Mouse (Mus musculus) urinary bladder, adult 2 months (tissue): ENCODE data around the gene Lrriq1. TPM values are rescaled to one million over a fixed set of nuclear protein-coding genes. Genes with fewer than 3 reads are reported as not detected.

ENCODE experiments used
- DNase-seq: peaks from one replicate; pipeline ENCODE4 v3.0.0; 2022; ENCODE audit warnings: low spot score
- polyA plus RNA-seq: library from polyadenylated mRNA; depleted of rRNA; stranded (reverse); fragments of >200 nt; gene quantifications from 2 replicates; pipeline ENCODE4 v1.2.3, GENCODE M21; 2012; rRNA removed

The Lrriq1 gene
- 0.11 and 0.29 TPM in 2 replicates for polyA plus RNA-seq

DNA sequence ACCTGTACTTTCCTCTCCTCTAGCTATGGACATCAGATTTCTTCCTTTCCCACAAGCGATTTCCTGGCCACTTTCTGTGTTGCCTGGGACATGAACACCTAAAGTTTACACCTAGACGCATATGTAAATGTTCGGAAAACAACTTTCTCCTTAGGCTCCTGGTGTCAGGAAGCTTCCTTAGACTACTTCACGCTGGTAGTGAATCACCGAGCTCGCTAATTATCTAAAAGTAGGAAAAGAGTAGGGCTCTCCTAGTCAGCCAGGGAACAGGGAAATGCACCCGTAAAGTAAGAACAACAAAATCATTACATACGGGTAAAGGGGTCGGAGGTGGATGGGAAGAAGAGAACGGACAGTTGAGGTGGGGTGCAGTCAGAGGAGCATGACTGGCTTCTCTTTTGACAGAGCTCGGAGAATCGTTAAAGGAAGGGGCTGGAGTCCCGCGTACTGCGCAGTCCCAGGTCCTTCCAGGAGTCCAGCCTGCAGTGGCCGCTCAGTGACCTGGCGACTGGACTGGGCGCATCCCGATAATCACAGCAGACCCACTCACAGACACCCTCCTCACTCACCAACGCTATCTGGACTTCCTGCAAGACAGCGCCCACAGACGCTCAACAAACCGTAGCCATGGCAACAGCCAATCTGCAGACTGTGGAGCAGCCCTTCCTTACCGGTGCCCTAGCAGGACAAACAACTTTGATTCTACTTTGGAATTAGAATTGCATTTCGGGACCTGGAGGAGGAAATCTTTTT lies at the start of gene Lrriq1:
Gene Lrriq1 (minus strand): TSS at position 616 of the 753 bp plus-strand sequence.
- no peak for DNase-seq

DNA sequence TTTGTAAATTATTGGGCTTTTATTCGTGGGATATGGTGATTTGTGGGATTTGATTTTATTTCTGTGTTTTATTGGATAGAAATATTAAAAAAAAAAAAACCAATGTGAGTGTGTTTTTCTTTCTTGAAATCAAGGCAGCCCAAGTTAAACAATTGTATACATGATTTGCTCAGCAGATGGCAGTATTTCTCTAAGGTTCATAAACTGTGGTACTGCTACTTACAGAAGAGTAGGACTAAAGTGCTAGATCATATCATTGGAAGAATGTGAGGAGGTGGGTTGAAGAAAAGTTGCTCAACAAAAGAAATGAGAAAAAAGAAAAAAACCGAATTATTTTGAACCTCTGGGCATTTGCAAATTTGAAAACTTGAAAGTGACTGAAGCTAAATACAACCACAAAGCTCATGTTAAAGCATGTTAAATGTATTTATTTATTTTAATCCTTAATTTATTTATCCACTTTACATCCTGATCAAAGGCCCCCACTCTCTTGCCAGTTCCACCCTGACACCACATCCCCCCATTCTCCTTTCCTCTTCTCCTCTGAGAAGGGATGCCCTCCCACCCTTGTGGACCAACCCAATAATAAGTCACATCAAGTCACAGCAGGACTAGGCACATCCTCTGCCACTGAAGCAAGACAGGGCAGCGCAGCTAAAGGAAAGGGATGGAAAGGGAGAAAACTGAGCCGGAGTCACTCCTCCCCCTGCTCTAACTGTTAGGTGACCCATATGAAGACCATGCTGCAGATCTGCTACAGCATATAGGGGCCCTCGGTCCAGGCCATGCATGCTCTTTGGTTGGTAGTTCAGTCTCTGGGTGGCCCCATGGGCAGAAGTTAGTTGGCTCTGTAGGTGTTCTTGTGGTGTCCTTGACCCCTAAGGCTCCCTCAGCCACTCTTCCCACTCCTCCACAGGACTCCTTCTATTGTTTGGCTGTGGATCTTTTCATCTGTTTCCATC lies 18.0 kb upstream of the Lrriq1 start:
- no peak for DNase-seq

DNA sequence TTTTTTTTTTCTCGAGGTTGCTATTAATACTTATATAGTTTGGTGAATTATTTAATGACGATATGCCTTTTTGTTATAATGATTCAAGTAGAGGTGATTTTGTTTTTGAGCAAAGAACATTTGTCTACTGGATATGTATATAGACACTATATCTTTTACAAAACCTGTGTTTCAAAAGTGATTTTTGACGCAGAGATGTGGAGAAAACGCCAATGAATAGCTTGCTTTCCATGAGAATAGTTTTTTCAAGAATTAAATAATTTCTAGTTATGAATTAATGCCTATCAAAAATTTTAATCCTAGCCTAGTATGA lies 294 bp upstream of the Lrriq1 start:
- no peak for DNase-seq

DNA sequence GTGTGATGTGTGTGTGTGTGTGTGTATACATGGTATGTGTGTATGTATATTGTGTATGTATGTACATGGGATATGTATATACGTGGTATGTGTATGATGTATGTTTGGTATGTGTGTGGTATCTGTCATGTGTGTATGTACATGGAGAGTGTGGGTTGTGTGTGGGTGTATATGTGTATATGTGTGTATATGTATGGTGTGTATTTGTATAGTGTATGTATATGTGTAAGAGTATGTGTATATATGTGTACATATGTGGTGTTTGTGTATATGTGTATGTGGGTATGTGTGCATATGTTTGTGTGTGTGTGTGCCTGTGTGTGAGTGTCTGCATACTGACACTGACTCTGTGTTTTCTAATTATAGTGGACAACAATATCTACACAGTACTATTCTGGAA lies 9.5 kb downstream of the Lrriq1 start:
- DNase-seq, result no peak

DNA sequence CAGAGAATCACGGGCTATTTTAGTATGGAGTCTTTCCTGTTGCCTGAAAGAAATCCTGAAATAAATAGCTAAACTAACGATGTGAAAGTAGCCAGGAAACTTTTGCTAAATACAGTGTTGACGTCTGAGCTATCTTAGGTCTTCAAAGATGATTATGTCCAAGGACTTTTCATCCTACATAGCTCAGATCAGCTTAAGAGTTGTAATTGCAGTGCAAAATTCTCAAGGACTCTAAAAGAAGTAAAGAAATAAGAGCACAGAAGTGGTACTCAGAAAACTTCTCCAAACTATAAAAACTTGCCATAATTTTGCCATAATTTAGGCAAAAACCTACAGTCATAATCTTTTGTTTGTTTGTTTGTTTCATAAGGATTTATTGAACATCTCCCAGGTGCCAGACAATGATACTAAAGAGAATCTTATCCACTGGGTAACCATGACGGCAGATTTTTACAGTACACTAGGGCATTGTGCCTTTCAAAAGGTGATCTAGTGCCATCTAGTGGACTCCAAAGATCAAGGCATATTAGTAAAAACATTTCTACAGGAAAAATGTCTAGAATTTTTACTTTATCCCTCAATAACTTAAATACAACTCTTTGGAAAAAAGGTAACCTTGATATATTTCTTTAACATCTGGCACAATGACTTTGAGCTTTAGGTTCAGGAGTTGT lies 41.3 kb downstream of the Lrriq1 start:
- DNase-seq, result no peak

DNA sequence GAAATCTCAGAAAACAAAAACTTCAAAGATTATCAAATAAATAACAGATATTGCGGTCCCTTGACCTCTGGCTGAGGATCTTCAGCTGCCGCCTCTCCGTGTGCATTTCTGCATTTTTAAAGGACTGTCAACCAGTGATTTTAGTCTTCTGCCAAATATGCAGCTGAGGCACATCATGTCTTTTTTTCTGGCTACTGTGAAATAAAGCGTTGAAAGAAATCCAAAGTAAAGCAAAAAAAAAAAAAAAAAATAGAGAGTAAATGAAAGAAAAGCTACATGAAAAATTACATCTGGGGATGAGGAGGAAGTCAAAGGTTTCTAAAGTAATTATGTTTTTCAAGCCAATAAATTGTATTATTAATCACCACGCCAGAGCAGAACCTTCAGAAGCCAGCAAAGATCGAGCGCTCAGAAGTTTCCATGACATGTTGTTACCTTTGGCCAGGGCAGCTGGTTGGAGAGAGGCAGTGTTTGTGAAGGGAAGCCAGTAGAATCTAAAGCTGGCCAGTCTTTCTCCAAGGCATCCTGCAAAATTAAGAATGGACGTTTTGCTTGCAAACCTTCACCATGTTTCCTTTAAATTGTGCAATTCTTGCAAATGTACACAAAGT lies 90.2 kb downstream of the Lrriq1 start:
- DNase-seq, result no peak

DNA sequence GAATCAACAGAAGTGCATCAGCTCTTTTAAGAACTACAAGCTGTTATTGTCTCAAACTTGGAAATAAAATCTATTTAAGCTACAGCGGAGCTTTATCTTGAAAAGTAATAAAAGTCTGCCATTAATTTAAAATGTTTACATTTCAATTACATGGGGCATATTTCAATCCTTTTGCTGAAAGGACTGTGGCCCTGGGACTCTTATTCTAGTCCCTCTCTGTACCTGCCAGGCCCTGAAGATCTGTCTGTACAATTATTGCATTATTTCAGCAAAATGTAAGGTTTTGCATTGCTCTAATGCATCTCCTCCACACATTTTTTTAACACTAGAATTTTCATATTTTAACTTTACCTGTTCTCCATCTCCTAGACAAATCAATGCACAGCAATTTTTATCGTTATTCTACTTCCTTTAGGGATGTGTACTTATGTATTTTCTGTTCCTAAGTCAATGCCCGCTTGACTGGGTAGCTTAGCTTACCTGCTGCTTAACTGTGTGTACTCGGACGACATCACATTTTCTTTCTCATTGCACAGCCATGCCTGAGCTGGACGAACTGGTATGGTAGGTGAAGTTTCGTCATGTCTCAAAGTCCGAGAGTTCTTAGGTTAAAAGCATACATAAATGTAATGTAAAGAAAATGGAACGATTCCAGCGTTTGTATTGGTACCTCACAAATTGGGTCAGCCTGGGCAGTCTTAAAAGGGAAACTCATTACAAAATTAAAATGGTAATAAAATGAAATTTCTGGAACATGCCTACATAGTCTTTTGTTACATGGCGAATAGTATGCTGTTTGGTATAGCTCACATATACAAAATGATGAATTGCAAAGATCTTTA lies 91.0 kb downstream of the Lrriq1 start:
- no peak for DNase-seq

DNA sequence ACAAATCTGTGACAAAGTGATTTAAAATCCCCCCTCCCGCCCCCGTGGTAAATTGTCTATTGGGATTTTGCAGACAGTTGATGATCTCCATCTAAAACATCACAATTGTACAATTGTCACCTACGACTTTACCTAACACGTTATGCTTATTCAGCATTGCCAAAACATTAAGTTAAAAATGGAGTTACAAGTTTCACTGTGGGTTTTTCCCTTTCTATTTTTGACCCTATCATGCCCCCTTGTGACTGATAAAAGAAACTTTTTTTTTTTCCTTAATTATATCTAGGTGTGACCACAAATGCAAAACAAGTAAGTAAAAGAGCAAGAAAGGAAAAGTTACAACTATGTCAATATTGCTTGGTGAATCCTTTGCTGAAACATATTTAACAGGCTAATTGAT lies 93.6 kb downstream of the Lrriq1 start:
- DNase-seq, result no peak

DNA sequence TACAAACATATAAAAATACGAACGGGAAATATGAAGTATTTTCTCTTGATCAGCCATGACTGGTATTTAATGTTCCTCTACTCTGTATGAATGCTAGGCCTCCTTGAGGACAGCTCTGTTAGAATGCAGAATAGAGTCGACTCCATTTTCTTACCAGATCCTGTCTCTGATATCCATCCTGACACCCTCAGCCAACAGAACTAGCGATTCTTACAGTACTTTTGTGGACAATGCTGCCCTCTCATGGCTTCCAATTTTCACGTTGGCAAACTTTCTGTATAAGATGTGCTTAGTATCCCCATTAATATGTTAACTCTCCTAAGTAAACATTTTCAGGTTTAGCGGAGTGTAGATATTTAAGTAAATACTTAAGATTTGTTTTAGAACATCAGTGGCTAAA lies 94.6 kb downstream of the Lrriq1 start:
- DNase-seq, result no peak

DNA sequence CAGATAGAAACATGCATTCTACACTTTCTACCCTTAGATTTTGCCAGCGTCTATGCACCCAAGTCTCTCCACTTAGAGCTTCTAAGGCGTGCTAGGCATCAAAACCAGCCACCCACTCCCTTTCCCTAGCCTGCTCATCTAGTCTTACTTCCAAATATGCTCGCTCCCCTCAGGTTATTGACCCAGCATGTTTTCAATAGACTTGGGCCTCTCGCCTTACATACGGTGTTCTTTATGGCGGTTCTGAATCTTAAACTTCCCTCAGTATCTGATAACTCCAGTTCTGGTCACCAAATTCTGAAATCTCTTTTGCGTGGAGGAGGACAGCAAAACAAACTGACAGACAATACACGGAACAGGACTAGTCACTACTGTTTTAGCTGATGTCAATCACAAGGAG lies 95.5 kb downstream of the Lrriq1 start:
- no peak for DNase-seq

DNA sequence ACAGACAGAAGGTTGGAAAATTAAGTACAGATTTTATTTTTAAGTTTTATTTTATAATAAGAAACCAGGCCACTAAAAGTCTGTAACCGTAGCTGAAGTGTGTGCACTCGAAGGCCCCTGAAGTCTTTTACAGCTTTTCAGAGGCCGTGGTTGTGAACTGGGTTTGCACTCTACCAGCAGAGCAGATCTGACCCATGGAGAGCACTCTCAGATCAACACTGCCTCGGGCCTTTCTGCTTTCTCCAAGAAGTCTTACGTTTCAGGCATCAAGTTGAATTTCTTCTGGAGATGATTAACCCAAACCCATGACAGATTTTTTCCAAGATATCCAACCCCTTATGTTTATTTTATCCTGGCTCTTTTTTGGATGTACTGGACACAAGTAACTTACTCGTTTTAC lies 121.5 kb downstream of the Lrriq1 start:
- no peak for DNase-seq

DNA sequence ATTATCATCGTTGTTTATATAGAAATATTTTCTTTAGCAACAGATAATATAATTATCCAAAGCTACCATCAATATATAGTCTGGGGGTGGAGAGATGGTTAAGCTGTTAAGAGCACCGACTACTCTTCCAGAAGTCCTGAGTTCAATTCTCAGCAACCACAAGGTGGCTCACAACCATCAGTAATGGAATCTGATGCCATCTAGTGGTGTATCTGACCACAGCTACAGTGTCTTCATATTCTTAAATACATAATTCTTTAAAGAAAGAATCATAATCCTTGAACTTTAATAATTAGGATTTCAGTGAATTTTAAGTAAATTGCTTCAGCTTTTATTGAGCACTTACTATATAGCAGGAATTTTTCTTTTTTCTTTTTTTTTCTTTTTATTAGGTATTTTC lies 128.0 kb downstream of the Lrriq1 start:
- DNase-seq, result no peak

DNA sequence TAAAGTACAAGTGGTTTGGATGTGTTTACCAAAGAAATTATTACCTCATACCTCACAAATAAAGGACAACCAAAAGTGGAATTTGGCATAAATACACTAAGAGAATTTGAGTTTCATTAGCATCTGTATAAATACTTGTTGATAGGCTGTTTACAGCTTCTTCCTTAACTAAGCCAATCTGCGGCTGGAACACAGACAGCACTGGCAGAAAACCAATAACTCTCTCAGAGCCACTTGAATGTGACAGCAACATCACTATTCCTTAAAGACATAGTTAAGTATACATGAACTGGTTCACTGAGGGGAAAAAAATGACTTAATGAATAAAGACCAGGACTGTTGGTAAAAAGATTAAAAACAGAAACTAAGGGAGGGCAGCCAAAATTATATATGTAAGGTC lies 150.0 kb downstream of the Lrriq1 start:
- DNase-seq, result no peak

DNA sequence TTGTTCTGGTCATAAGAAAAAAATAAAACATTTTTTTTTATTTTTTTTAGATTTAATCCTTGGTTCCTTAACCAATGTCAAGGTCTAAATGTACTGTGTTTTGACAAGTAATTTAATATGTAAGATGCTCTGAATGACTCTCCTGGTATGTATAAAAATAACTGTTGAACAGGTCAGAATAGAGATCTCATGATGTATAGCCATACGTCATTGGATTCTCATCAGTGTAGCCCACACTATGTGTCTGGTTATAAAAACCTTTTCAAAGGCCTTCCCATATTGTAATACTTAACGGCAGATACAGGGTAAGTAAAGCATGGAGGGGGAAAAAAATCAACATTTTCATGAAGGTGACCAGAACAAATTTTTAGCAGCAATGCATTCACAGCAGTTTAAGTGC lies 186.5 kb downstream of the Lrriq1 start:
- no peak for DNase-seq

DNA sequence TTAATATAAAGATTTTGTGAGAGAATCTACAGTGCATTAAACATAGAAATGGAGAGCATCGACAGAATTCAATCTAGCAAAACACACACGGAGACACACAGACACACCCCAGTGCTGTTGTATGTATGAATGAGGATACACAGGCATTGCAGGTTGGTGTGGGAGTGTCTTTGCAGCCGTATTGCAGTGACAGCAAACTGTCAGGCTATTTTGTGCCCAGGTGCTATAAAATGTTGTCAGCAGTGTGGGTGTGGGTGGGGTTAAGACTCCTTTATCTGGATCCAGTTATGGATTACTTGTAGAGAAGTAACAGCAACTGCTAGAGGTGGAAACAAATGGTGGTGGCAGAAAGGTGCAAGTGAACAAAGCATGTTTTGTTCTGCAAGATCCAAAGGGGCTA lies 189.5 kb downstream of the Lrriq1 start:
- DNase-seq, result no peak

DNA sequence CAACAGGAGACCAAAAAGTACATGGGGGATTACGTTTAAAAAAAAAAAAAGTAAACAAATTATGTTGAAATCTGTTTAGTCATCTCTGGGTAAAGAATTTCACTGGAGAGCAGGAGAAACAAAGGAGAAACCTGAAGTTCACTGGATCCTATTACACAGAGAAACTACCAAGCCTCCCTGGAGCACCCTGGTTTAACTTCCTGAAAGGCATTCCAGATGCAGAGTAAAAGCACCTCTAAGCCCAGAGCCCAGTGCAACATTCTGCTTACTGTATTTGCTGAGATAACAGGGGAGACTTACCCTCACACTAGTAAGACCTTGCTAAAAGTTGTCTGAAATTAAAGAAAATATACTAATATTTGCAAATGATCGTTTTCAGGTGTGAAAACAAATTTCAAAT lies 191.1 kb downstream of the Lrriq1 start:
- DNase-seq, result no peak

DNA sequence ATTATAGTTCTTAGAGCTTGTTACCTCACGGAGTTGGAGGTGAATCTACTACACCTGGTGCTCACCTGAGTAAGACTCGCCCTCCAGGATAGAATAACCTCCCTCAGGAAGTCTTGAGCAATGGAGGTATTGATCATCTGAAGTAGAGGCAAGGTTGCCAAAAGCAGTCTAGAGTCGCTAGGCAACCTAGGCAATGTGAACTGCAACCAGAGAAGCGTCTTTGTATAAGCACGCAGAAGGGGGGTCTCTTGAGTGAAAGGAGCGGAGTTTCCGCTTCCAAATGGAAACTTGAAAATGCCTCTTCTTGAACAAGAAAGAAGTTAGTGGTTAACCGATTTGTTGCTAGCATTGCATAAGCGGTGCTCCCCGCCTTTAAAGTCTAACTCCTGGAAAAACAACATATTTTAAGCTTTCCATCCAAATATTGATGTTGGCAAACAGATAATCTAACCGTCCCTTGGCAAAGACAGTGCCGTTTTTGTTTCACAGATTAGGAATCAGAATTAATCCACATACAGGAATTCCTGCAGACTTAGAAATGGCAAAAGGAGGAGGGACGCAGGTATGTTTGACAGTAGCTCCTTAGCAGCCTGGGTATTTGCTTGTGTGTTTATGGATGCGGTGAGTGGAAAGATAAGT lies 201.0 kb downstream of the Lrriq1 start:
- DNase-seq, result no peak

DNA sequence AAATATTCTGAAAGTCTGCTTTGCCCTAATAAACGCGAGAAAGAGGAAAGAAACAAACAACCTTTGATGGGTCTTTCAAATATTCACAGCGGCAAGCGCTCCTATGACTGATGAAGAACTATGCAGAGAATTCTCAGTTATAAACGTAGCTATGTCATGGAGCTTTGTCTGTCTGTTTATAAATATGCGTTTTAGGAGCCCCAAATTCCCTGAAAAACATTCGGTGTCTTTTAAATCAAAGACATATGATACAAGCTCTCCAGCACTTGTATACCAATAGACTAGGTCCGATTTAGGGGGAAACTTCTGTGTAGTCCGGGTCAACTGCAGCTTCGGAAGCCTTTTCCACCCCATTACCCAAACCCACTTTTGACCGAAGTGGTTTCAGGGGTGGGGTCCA lies 205.2 kb downstream of the Lrriq1 start:
- no peak for DNase-seq

DNA sequence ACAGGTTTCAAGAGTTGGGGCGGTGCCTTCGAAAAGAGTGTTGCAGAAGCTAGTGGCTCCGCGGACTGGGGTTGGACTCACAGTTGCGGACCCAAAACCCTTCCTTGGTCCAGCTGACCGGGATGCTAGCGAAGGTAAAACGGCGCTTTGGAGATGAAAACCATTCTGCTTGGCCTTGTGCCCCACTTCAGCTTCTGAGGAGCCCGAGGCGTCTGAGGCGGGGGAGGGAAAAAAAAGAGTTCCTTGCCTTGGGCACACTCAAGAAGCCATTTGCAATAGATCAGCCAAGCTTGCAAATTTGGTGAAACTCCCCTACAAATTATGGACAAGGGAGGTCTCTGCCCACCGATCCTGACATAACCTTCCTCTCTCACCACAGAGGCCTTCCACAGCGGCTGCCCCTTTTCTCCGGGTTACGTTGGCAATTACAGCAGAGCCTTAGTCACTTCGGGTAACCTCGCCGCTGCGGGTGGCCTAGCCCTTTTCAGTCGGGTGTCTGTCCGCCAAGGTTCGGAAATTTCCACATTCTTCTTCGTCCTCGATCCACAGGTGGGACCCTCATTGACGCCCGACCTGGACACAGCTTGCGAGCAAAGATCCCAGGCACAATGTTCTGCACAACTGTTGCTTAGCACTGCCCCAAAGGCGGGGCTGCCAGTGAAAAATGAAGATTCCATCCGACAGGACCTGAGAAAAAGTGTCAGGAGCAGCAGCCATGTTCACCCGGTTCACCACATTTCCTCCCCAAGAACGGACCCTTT lies 206.2 kb downstream of the Lrriq1 start, which contains the start of gene Alx1:
Gene Alx1 (minus strand): TSS at position 486 of the 761 bp plus-strand sequence.
- no peak for DNase-seq
